Mouse (Mus musculus): ENCODE measurements around the gene Ccm2.

The Ccm2 gene

DNA sequence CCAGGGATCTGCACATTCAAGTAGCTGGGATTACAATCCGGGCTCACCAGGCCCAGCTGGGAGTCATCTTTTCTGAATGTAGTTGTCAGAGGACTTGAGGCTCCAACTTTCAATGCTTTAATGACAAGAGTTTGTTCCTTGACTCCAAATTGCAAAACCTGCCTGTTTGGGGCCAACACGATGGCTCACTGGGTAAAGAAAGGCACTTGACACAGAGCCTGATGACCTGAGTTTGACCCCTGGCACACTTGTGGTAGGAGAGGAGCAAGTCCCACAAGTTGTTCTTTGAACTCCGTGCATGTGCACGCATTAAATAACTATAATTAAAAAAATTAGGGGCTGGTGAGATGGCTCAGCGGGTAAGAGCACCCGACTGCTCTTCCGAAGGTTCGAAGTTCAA is 16.7 kb upstream of the Ccm2 start:
- DNase-seq (ENCODE audit: low spot score), result no peak

DNA sequence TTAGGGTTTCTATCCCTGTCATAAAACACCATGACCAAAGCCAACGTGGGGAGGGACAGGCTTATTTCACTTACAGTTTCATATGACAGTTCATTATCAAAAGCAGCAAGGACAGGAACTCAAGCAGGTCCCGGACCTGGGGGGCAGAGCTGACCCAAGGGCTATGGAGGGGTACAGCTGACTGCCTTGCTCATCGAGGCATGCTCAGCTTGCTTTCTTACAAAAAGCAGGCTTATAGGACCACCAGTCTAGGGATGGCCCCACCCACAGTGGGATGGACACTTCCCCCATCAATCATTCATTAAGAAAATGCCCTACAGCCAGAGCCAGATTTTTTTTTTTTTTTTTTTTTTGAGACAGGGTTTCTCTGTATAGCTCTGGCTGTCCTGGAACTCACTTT is 15.9 kb upstream of the Ccm2 start:
- no peak for DNase-seq (ENCODE audit: low spot score)

DNA sequence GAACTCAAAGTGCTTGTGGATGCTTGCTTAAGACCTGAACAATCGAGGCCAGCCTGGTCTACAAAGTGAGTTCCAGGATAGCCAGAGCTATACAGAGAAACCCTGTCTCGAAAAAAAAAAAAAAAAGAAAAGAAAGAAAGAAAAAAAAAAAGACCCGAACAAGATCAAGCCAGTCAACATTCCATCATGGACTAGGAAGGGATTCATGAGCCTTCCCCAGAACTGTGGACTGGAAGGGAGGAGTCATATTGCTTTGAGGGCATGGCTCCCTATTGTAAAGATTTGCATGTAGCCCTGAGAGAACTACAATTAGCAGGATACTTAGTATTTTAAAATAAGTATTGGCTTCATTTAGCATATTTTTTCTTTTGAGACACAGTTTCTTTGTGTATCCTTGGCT is 2.0 kb upstream of the Ccm2 start:
- no peak for DNase-seq (ENCODE audit: low spot score)

DNA sequence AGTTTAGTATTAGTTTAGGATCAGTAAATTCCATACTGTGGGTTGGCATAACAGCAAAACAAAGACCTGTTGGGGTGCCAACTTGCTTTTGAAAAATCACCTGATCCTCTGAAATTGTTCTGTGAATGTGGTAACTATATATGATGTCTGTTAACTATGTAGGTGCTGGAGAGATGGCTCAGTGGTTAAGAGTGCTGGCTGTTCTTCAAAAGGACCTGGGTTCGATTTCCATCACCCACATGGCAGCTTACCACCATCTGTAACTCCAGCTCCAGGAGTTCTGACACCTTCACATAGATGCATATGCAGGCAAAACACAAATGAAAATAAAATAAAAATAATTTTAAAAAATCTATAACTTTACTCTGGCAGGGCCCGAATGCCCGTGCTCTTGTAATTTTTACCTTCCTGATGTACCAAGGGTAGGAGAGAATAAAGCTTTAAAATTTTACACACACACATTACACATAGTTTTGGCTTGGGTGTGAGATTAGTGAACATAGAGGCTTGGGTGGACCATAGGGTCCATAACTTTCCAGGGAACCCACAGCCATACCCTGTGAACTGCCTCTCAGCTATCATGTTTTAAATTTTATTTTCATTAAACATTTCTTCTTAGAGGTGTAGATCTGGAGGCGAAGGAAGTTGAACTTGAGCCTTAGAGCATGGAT is 1.4 kb upstream of the Ccm2 start:
- DNase-seq (ENCODE audit: low spot score), result no peak

DNA sequence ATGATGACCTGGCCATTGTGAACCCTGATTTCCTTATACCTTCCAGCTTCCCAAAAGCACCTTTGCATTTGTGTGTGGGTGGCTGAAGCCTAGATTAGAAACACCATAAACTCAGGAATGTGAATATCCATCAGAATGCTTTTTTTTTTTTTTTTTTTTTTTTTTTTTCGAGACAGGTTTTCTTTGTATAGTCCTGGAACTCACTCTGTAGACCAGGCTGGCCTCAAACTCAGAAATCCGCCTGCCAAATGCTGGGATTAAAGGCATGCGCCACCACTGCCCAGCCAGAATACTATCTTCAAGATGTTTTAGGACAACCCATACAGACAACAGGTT is 862 bp upstream of the Ccm2 start:
- DNase-seq (ENCODE audit: low spot score), result no peak

DNA sequence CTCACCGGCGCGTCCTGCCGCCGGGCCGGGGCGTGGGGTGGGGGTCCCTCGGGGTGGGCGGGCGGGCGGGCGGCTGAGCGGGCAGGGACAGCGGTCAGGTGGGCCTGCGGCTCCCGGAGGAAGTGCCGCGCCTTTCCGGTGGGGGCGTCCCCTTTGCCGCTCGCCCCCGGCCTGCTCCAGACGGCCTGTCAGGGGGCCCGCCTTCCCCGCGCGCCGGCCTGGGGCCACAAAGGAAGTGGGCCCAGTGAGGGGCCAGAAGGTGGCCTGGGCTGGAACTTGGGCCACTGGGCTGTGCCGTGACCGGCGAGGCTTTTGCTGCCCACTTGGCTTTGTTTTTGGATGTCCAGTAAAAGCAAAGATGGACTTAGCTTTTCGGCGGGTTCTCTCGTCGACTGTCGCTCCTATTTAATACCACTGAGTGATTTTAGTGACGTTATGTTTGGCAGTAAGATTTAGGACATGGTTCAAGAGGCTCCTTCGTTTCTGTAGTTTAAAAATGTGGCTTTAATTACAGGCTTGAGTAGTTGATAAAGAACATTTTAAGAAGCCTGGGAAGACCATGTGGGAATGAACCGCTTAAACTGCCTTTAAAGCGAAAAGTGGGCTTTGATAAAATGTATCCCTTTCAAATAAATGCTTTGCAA is 472 bp downstream of the Ccm2 start:
- DNase-seq (ENCODE audit: low spot score), result peak; percentile 49

DNA sequence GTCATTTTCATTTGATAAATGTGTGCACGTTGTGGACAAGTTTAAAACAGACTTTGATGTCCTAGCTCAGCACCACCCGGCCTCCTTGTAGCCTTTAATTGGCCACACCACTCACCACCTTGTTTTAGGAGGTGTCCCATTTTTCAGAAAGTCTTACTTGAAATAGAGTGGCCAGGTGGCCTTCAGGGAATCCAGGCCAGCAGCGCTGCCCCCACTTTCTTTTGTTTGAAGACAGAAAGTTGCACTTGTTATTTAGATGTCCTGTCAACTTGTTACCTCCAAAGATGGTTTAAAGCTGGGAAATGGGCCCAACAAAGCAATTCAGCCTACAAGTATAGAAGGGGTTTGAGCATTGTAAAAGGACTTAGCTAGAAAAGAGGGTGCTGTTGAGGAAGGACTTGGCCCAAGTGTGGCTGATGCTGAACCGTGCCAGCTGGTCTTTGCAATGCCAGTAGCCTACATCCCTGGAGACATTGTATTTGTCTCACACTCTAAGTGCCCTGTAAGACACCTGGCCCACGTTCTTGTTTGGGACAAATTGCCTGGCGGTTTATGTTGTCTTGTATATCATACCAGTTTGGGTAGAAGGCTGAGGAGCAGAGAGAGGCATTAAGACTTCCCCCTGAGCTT is 1.1 kb downstream of the Ccm2 start:
- DNase-seq (ENCODE audit: low spot score), result no peak

DNA sequence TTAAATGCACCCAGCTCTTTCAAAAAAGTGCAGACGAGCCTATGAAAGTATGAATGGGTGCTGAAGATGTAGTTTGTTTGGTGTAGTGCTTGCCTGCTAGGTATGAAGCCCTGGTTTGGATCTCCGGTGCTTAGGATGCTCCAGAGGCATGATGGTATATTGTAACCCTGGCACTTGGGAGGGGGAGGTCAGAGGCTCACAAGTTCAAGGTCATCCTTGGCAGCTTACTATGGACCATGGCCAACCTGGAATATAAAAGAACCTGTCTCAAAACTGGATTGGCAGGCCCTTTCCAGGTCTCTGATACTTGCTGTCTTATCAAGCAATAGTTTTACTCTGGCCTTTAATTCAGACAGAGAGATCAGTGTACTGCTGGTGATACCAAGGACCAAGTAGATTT is 3.1 kb downstream of the Ccm2 start:
- no peak for DNase-seq (ENCODE audit: low spot score)

DNA sequence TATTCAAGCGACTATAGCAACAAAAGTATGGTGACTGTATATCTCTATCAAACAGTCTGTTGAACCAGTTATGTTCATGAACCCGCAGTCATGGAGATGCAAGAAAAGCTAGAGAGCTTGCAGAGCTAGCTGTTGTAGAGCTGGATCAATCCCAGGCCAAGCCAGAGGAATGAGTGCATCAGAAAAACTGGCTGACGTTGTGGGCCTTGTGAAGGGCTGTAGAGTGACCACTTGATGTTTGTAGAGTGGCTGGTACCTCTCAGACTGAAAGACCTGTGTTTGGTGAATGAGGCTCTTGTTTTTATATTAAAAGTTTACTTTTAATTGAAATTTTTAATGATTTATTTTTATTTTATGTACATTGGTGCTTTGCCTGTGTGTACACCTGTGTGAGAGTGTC is 3.5 kb downstream of the Ccm2 start:
- no peak for DNase-seq (ENCODE audit: low spot score)

DNA sequence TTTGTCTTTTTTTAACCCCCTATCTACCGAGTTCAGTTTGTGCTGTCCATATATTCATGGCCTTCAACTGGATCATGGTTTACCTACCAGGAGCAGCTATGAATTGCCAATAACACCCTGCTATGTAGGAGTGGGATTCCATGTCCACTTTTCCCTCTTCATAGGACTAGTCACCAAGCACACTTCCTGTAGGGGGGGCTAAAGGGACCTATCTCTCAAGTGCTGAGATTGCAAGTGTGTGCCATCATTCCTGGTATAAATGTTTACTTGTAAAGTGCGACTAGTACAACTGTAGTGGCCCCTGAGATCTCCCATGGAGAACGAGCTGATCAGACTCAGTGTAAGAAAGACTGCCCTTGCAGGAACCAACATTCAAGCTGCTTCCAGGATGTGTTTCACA is 11.5 kb downstream of the Ccm2 start:
- DNase-seq (ENCODE audit: low spot score), result no peak

DNA sequence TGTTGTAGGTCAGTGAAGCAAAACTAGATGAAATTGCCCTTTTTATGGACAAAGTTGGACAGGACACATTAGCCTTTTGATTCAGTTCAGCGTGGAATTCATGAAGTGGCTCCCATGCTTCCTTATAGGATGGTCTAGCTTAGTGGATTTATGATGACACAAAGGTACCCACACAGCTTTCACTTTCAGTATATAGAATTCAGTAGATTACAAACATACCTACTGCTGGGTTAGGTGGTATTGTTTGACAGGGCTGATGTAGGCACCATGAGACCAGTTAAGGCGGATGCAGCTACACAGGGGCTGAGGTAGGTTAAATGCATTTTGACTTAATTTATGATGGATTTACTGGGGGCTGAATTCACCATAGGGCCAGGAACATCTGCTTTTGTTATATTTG is 13.3 kb downstream of the Ccm2 start:
- no peak for DNase-seq (ENCODE audit: low spot score)

DNA sequence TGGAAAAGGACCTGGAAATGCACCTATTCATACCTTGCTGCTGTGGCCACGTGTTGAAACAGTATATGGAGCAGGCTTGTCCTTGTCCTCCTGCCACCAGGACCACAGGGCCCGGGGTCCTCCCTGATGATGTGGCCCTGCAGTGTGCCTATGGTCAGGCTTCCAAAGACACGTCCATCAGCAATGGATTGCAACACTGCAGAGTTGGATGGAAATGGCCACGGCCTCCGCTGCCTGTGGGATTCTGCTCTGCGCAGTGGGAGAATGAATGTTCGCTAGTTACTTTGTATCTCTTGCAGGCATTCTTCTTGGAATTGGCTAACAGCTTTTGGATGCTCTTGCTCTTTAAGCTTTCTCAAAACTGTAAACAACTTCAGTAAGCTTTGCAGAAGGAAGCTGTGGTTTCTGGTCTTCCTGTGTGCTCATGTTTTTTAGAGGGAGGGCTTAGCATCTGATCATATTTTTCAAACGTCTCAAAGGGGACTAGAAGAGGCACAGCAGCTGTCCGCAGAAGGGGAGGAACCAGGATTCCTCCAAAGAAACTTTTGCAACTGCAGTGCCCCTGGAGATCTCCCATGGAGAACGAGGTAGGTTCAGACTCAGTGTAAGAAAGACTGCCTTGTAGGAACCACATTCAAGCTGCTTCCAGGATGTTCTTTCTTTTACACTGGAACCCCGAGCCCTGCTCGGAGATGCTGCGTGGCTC is 14.1 kb downstream of the Ccm2 start:
- DNase-seq (ENCODE audit: low spot score), result no peak

DNA sequence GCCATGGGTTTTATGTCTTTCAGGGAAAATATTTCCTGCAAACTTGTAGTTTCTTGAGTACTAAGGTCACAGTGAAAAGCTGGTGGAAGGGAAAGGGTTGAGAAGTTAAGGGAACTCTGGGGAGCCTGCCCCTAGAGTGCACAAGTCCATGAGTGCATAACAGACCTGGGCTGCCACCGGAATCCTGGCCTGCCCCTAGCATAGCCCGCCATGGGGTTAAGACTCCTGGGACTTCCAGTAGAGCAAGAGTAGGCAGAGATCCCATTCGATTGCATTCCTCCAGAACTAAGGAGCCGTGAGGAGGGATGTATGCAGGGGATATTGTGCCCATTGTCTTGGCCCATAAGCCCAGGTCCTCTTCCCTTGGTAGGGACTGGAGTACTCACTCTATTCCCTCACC is 14.8 kb downstream of the Ccm2 start:
- DNase-seq (ENCODE audit: low spot score), result no peak

DNA sequence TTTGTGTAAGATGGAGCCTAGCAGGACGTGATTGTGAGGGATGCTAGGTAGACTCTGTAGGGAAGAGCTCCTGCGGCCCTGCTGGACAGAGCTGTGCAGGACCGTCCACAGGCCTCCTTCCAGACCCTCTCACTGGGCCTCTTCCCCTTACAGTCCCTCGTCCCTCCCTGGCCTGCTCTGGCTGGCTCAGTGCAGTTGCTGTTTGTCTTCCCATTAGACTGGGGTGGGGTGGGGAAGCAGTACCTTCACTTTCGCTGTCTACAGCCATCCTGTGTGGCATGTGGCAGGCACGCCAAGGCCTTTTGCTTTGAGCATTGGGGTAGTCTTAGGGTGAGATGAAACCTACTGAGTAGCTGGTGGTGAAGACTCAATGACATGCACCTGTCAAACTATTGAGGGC is 15.7 kb downstream of the Ccm2 start:
- DNase-seq (ENCODE audit: low spot score), result no peak

DNA sequence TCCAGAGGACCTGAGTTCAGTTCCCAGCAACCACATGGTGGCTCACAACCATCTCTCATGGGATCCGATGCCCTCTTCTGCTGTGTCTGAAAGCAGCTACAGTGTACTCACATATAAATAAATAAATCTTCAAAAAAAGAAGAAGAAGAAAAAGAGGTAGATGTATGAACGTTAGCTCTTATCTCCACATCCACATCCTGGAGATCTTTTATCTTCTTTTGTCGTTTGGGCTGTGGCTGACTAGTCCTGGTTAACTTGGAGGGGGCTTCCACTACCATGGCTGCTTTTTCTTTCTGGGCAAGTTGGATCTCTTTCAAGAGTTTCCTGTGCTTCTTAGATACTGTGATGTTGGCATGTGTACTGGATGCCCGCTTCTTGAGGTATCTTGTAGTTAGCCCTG is 16.5 kb downstream of the Ccm2 start:
- DNase-seq (ENCODE audit: low spot score), result no peak

DNA sequence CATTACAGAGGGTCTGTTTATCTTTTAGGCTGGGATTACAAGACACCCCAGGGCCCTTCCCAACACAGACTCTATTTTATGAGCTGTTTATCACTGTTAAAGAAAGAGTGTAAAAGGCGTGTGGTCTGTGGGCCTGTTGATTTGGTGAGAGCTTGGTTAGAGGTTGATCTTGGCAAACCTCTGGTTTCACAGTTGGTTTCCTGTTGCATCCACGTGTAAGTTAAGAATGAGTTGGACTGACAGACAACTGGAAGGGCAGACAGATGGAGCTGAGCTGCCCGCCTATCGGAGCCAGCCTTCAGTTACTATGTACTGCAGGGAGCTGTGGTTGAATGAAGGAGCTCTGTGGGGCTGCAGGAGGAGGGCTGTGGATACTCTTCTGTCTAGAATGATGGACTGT is 19.8 kb downstream of the Ccm2 start:
- no peak for DNase-seq (ENCODE audit: low spot score)

DNA sequence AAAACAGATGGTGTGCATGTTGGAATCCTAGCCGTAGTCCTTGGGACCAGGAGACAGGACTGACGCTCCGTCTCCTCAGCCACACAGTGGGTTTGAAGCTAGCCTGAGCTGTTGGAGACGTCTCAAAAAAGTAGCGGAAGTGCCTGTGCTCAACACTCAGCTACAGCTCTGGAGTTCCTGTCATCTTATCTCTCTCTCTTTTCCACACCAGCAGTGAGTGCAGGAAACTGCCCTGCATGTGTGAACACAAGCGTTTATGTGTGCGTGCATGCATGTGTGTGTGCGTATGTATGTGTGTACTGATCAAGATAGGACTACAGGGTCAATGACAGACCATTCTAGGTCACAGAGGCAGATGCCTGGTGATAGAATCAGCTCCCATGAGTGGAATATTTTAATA is 21.3 kb downstream of the Ccm2 start:
- DNase-seq (ENCODE audit: low spot score), result no peak

DNA sequence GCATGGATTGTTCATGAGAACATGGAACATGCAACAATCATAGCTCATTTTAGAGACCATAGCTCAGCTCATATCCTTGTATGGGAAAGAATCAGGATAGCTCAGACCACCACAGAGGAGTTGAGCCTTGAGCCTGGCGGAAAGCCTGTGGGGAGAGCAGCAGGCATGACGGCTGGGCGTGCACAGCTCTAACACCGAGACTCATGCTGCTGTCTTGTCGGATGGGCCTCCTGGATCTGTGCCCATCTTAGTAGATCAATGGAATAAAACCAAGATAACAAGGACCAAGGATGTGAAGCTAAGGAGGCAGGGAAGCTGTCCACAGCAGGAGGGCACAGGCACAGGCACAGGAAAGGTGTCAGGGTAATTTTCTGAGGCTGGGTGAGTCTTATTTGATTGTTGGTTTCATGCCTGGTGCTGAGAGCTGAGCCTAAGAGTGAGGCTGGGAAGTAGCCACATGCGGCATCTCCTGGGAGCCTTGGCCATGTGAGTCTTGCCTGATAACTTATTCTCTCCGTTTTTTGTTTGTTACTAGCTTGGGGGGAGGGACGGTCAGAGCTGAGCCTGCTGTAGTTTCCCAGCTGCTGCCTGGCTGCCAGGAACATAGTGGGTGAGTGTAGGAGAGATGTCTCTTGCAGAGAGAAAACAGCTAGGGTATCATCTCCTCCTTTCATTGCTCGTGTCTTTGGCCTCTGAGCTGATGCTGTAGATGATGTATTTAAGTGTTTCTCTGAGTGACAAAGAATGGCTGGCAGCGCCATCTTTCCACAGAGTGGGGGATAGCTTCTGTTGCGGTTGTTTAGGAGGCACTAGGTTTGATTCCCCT is 22.1 kb downstream of the Ccm2 start:
- no peak for DNase-seq (ENCODE audit: low spot score)

DNA sequence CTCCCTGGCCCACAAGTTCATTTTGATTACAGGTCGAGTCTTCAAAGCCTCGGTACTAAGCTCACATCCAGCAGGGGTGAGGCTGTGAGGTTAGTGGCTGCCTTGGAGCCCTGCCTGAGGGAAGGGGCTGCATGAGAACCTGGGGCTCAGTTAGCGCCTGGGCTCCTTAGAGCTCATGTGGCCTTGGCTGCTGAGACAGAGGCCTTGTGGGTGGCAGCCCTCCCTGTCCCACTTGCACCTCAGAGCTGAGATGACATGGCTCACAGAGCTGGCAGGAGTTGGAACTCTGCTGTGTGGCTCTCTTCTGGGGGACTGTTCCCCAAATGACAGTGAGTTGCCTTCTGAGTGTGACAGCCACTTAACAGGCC is 22.7 kb downstream of the Ccm2 start:
- DNase-seq (ENCODE audit: low spot score), result no peak

DNA sequence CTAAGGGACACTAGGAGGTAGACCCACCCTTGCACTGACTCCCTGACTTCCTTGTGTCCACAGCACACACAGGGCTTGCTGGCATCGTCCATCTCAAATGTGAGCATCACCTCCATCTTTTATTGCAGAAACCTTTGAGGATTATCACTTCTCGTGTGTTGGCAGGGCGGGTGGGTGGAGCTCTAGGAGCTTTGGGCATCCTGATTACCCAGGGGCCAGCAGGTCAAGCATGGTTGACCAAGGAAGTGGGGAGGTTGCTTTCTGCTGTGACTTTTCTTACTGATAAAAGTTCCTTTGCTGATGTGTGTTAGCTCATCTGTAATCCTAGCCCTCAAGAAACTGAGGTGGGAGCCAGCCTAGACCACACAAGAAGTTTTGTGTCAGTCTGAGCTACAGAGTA is 29.5 kb downstream of the Ccm2 start:
- DNase-seq (ENCODE audit: low spot score), result no peak

DNA sequence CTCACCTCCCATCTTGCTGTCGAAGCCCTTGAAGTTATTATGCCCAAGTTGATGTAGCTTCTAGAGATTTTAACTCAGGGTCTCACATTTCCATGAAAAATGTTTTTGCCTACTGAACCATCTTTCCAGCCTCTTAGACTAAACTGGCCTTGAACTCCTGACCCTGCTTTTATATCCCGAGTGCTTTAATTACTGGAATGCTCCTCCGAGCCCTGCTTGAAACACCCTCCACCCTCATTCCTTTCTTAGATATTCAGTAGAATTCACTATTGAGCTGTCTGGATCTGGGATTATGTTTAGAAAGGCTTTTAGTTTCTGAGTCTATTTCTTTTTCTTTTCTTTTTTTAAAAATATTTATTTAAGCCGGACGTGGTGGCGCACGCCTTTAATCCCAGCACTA is 32.7 kb downstream of the Ccm2 start:
- DNase-seq (ENCODE audit: low spot score), result no peak

DNA sequence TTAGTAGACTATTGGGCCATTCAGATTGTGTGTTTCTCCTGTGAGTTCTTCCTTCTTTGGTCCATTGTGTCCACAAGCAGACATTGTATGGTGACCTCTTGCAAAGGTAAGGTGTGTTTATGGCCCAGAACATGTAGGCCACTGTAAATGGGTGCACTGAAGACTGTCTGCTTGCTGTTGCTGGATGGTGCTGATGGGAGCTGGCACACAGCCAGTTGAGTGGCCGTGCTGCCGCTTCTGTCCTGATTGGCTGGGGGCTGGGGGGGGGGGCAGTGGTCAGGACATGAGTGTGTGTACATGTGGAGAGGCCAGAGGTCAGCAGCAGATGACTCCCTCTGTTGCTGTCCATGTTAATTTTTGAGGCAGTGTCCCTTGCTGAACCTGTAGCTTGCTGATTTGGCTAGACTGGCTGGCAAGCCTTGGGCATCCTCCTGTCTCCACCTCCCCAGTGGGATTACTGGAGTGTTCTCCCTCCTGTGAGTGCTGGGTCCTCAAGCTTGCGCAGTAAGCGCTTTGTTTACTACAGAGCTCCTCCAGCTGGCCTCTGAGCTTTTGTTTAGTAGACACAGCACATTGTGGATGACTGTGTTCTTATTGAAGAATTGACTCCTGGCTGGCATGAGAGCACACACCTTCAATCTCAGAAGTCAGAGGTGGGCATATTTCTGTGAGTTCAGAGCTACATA is 33.5 kb downstream of the Ccm2 start:
- DNase-seq (ENCODE audit: low spot score), result no peak
